Mouse (Mus musculus) frontal cortex, adult (tissue): ENCODE results near the gene Mcm9.
"Not testable (repeated sequence)": the region's sequence is repeated elsewhere in the genome, so short reads cannot be mapped to it uniquely, and the experiment has no call there.

Experiments used
- ATAC-seq: cut with Nextera tagmentation; 2 replicates; pipeline ENCODE4 v1.9.2; 2017; ENCODE audit warnings: mild to moderate bottlenecking, moderate library complexity, mixed read lengths; ENCODE audit not compliant: low TSS enrichment

Gene Mcm9

DNA sequence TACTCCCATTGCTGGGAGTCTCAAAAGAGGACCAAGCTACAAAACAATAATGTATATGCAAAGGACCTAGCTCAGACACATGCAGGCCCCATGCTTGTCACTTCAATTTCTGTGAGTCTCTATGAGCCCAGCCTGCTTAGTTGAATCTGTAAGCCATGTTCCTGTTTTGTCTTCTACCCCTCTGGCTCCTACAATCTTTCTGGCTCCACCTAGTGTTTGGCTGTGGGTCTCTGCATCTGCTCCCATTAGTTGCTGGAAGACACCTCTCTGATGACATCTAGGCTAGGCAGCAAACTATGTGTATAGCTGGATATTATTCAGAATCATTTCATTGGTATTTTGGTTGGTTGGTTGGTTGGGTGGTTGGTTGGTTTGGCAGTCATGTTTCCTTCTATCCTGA lies 130.7 kb downstream of the Mcm9 start:
- ATAC-seq, result peak; percentile 76

DNA sequence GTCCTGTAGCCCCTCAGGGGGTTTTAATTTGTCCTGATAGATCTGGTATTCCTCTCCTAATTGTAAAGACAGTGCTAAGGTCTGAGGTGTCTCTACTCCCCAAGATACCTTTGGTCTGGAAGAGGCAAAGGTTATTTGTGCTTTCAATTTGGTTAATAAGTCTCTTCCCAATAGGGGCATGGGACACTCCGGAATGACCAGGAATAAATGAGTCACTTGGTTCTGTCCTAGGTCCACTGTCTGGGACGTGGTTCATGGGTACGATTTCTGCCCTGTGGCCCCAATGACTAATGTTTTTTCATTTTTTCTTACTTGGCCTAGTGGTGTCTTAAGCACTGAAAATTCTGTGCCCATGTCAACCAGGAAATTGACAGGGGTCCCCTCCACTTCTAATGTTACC lies 134.9 kb downstream of the Mcm9 start:
- not testable (repeated sequence) for ATAC-seq

DNA sequence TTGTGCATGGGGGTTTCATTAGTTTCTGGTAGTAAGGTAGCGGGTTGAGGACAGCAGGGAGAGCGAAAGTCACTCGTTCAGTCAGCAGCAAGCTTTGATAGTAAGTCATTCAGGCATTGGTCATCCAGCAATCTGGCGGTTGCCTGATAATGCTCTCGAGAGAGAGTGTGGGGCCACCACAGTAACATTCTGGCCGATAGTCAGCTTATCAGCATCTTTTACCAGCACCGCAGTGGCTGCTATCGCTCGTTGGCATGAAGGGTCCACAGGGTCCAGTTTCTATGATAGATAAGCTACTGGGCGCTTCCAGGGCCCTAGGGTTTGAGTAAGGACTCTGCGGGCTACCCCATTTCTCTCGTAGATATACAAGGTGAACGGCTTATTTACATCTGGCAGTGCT lies 136.3 kb downstream of the Mcm9 start:
- ATAC-seq, result no peak
